Mouse (Mus musculus) cerebellum, adult 2 months (tissue): ENCODE results near the gene Hivep3.

Source experiments
- CTCF ChIP-seq: fragments of 200-500 bp; IDR thresholded peaks from 2 replicates; pipeline ENCODE4 v1.5.1; 2011; ENCODE audit warnings: low read depth, mild to moderate bottlenecking, control low read depth, low read length, moderate library complexity, borderline replicate concordance; ENCODE audit not compliant: insufficient read depth
- POLR2A ChIP-seq: fragments of 200-500 bp; IDR thresholded peaks from 2 replicates; pipeline ENCODE4 v1.6.1; 2011; ENCODE audit warnings: low read length, control low read depth, borderline replicate concordance; ENCODE audit not compliant: insufficient read depth

- TF ChIP-seq POLR2A (no peak), CTCF (no peak)
Measured at GRCm38 (mm10) chr4:119903328-119903727, 169.7 kb downstream of the Hivep3 start.
